Mouse (Mus musculus) liver, embryonic 14.5 days (tissue): ENCODE results near the gene Gm9970.

Experiments used
- CTCF ChIP-seq: IDR thresholded peaks from 2 replicates; pipeline ENCODE4 v1.5.1; 2016; ENCODE audit warnings: antibody characterized with exemption, low read depth, control low read depth
- EP300 ChIP-seq: IDR thresholded peaks from 2 replicates; pipeline ENCODE4 v1.6.1; 2016; ENCODE audit warnings: antibody characterized with exemption, low read depth

DNA sequence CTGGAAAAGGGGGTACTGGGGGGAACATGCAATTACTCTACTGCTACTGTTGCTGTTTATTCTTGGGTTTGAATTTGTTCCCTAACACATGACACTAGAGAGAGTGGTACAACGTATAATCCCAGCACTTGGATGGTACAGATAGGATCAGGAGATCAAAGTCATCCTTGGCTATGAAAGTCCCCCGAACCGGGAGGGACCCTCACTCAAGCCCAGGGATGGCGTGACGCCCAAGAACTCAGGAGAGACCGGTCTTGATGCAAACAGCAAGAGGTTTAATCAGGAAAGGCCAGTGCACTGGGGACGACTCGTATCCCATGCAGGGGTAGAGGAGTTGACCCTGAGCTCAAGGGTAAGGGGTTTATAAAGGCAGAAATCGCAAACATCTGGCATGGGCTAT lies 18.3 kb downstream of the Gm9970 start:
- TF ChIP-seq CTCF (no peak), EP300 (no peak)
